In the genomic region with DNA sequence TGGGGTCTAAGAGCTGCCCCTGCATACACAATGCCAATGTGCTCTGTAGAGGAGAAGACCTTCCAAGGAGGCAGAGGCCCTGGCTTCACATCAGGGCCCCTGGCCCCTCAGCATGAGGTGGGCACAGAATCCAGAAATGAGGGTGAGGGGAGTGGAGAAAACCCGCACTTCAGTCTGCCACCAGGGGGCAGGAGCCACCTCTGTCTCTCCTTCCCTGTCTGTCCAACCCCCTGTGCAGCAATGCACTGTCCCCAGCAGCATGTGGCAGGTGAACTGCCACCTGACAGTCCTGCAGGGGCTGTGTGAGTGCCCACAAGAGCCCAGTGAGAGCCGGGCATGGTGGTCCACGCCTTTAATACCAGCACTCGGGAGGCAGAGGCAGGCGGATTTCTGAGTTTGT, we compare ENCODE assay signal across 8 mouse cellular contexts. TPM values are rescaled to one million over a fixed set of nuclear protein-coding genes. Genes with fewer than 3 reads are reported as not detected.
DNase-seq lines count a peak whose midpoint lies in the region; ATAC-seq lines count a peak whose summit lies in the region.

No protein-coding gene starts in this region.

- WGBS in liver, embryonic 12.5 days (ENCODE audit: insufficient replicate concordance) = 54% methylated on average over 5 of the region's 5 CpGs

- H3K4me1 ChIP-seq in liver, embryonic 12.5 days = 0 out of 2 replicates have a peak, but pooled peaks cover 2% of the 10 kb centered on the region

- H3K9ac ChIP-seq in liver, embryonic 12.5 days = no peak overlapping the region

- ATAC-seq in CD4-positive, CD25-positive, alpha-beta regulatory T cell, adult 4 months = no peak
- no peak; the same call in 1 of the 2 replicates for ATAC-seq in liver, embryonic 12.5 days

- H3K9me3 ChIP-seq in liver, embryonic 12.5 days (replicated peaks) = no peaks in the 10 kb centered on the region

- H3K4me3 ChIP-seq in liver, embryonic 12.5 days = no peak overlapping the region

- DNase-seq in CD4-positive, CD25-positive, alpha-beta regulatory T cell, adult 2 months (ENCODE audit: low read depth, low spot score) = peak; percentile 49
- DNase-seq in liver = peak; percentile 21
- DNase-seq in embryo, embryonic 11 days = peak; percentile 42
- peak; percentile 46 for DNase-seq in retina, postnatal 1 day
- no peak for DNase-seq in frontal cortex, postnatal 36 days (ENCODE audit: low spot score in 2 of 2)
- DNase-seq in gastrocnemius, postnatal 4 days (ENCODE audit: low spot score in 2 of 2) = no peak

- no peak overlapping the region for H3K4me2 ChIP-seq in liver, embryonic 12.5 days

- no peaks in the 10 kb centered on the region for H3K27me3 ChIP-seq in liver, embryonic 12.5 days (replicated peaks)

- H3K27ac ChIP-seq in liver, embryonic 12.5 days = no peak overlapping the region

- peaks cover 21% of the 10 kb centered on the region for H3K36me3 ChIP-seq in liver, embryonic 12.5 days

RNA-seq across cellular contexts. Expression of gene Cstb, which starts 14.1 kb away (rescaled TPM):
- 100 to 1,000 TPM; 146 to 147 TPM for polyA plus RNA-seq in CD4-positive, CD25-positive, alpha-beta regulatory T cell, adult 4 months (2017; shearing (Covaris generic))
- polyA plus RNA-seq in liver, embryonic 12.5 days (2016; fragmentation: Nextera tagmentation; extraction: Ambion mirVana) = 104 and 106 TPM in 2 replicates
- total RNA-seq in gastrocnemius, postnatal 4 days (2021) = 10 to 100 TPM; 46.6 to 52.1 TPM

RNA-seq across cellular contexts. Expression of gene Pdxk, which starts 25.2 kb away (rescaled TPM):
- polyA plus RNA-seq in CD4-positive, CD25-positive, alpha-beta regulatory T cell, adult 4 months (2017; shearing (Covaris generic)) = 10 to 100 TPM in 1 of 2 experiments, 1 to 10 TPM in 1; 8.9 to 16.5 TPM
- 7.8 and 8.2 TPM in 2 replicates for polyA plus RNA-seq in liver, embryonic 12.5 days (2016; fragmentation: Nextera tagmentation; extraction: Ambion mirVana)
- 1 to 10 TPM; 7.9 to 8.2 TPM for total RNA-seq in gastrocnemius, postnatal 4 days (2021)

RNA-seq across cellular contexts. Expression of gene Rrp1, which starts 26.7 kb away (rescaled TPM):
- polyA plus RNA-seq in CD4-positive, CD25-positive, alpha-beta regulatory T cell, adult 4 months (2017; shearing (Covaris generic)) = 100 to 1,000 TPM; 107 to 148 TPM
- polyA plus RNA-seq in liver, embryonic 12.5 days (2016; fragmentation: Nextera tagmentation; extraction: Ambion mirVana) = 200 and 201 TPM in 2 replicates
- total RNA-seq in gastrocnemius, postnatal 4 days (2021) = 100 to 1,000 TPM; 113 to 119 TPM

Comparison
In these comparisons a context has a peak if more than half of its experiments do, and no peak if none do; other contexts are left out.
1. DNase-seq: peak in CD4-positive, CD25-positive, alpha-beta regulatory T cell, adult 2 months (single experiment), liver (single experiment), embryo, embryonic 11 days (single experiment) and retina, postnatal 1 day (single experiment); none in frontal cortex, postnatal 36 days (0 of 2) and gastrocnemius, postnatal 4 days (0 of 2).